Comparison of ENCODE assay signal across 38 mouse cellular contexts in the genomic region with DNA sequence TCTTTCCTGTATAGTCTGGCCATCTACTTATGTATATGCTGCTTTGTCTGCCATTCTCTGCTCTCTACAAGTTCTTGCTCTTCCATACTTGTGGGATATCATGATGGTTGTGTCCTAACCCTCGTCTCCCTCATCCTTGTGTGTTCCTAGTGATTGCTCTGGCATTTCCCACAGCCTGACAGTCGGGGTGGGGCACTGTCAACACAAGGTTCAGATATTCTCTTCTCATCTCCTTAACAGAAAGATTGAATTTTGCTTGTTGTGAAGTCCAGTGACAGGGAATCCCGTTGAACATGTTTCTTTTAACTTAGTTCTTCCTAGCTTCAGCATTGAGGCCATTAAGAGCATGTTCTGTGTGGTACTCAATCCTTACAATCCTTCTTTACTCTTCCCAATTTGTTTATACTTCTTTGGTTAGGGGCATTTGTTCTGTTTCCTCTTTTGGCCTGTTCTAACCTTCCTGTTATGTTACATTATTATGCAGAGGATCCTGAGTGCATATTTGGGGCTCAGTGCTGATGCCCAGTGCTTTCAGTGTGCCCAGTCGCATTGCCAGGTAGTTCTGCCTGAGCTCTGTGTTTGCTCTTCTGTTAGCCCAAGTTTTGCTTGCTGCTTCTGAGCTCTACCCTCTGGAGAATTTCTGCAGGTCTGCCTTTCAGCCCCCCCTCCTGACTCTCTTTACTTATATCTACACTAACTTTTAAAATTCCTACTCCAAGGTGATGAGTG. TPM values are rescaled to one million over a fixed set of nuclear protein-coding genes. Genes with fewer than 3 reads are reported as not detected.
"Had no signal": no experiment of that assay in that cellular context is flagged by ENCODE, and none has a peak within 500 bp of the region (broad histone marks: within the 10 kb centered on the region; RNA-seq: fewer than 3 reads in every experiment).

No protein-coding gene starts in this region.

- H3K9me3 ChIP-seq: intestine, embryonic 15.5 days; kidney, embryonic 15.5 days; limb, embryonic 10.5 days; liver, embryonic 13.5 days had no signal

- H3K9ac ChIP-seq: heart, embryonic 12.5 days; hindbrain, embryonic 12.5 days; hindbrain, embryonic 14.5 days; intestine, embryonic 15.5 days; kidney, embryonic 15.5 days; limb, embryonic 12.5 days; liver, embryonic 13.5 days had no signal

- DNase-seq: gastrocnemius, postnatal 14 days; gastrocnemius, postnatal 36 days; heart, adult 2 months; heart, postnatal 14 days; heart, postnatal 4 days; kidney, adult 18-20 months; kidney, adult 8-10 months; kidney, postnatal 14 days; kidney, postnatal 36 days; layer of hippocampus, adult 9-11 months; layer of hippocampus, postnatal 36 days; liver; liver, embryonic 13.5 days had no signal

- ATAC-seq: hindbrain, embryonic 16.5 days; inflammation-experienced regulatory T-cells, adult 6 months; intestine, embryonic 15.5 days; intestine, postnatal 0 days had no signal

- H3K4me2 ChIP-seq: heart, embryonic 12.5 days; hindbrain, embryonic 12.5 days; hindbrain, embryonic 14.5 days; intestine, embryonic 15.5 days; kidney, embryonic 15.5 days; limb, embryonic 12.5 days; liver, embryonic 11.5 days; liver, embryonic 13.5 days had no signal

- H3K4me3 ChIP-seq: heart, adult 2 months; heart, embryonic 12.5 days; hindbrain, embryonic 10.5 days; hindbrain, embryonic 12.5 days; intestine, embryonic 15.5 days; kidney, embryonic 15.5 days; limb, embryonic 10.5 days; limb, embryonic 12.5 days; liver, embryonic 13.5 days had no signal

- H3K27ac ChIP-seq: heart, adult 2 months; hindbrain, embryonic 10.5 days; hindbrain, embryonic 12.5 days; hindbrain, embryonic 14.5 days; intestine, embryonic 15.5 days; kidney, embryonic 15.5 days; kidney, postnatal 0 days; limb, embryonic 10.5 days; limb, embryonic 12.5 days; liver, embryonic 13.5 days had no signal

- H3K36me3 ChIP-seq: heart, embryonic 12.5 days; hindbrain, embryonic 10.5 days; hindbrain, embryonic 12.5 days; intestine, embryonic 15.5 days; kidney, embryonic 15.5 days; limb, embryonic 10.5 days; limb, embryonic 12.5 days; liver, embryonic 13.5 days had no signal

- H3K4me1 ChIP-seq: heart, embryonic 12.5 days; hindbrain, embryonic 10.5 days; hindbrain, embryonic 12.5 days; intestine, embryonic 15.5 days; kidney, embryonic 15.5 days; limb, embryonic 10.5 days; limb, embryonic 12.5 days; liver, embryonic 13.5 days had no signal

- H3K27me3 ChIP-seq: heart, embryonic 12.5 days; hindbrain, embryonic 12.5 days; intestine, embryonic 15.5 days; kidney, embryonic 15.5 days; limb, embryonic 12.5 days; liver, embryonic 13.5 days had no signal

RNA-seq across cellular contexts. Expression of a gene that starts 6.5 kb away (rescaled TPM):
- total RNA-seq: gastrocnemius, adult 18-20 months; gastrocnemius, adult 8-10 months; gastrocnemius, postnatal 14 days; gastrocnemius, postnatal 36 days; heart, adult 2 months; heart, postnatal 14 days; heart, postnatal 4 days; layer of hippocampus, adult 18-20 months; layer of hippocampus, adult 8-10 months; layer of hippocampus, postnatal 14 days; layer of hippocampus, postnatal 36 days; left cerebral cortex, adult 18-20 months; left cerebral cortex, adult 8-10 months; left cerebral cortex, postnatal 10 days; left cerebral cortex, postnatal 25 days had no signal
- polyA plus RNA-seq: heart, adult 2 months; heart, embryonic 12.5 days; heart, embryonic 14.5 days; heart, embryonic 16.5 days; hindbrain, embryonic 10.5 days; hindbrain, embryonic 12.5 days; hindbrain, embryonic 14.5 days; hindbrain, embryonic 16.5 days; intestine, embryonic 15.5 days; intestine, postnatal 0 days; kidney, embryonic 15.5 days; kidney, postnatal 0 days; limb, embryonic 10.5 days; limb, embryonic 12.5 days; limb, embryonic 14.5 days; liver, embryonic 11.5 days; liver, embryonic 13.5 days had no signal
